Mouse (Mus musculus) left cerebral cortex, postnatal 4 days (tissue): ENCODE data around the gene Limch1. TPM values are rescaled to one million over a fixed set of nuclear protein-coding genes. Genes with fewer than 3 reads are reported as not detected.

Source experiments
- DNase-seq: peaks from one replicate; pipeline ENCODE4 v3.0.0-alpha.2; 2022
- intact Hi-C: fragments of 180-260 bp; cut with DNase I; formaldehyde crosslinking; loops from one replicate; pipeline ENCODE4 v1.15.1; 2025
- total RNA-seq, 2 experiments: library from RNA; stranded (reverse); gene quantifications; 2 replicates each; pipeline ENCODE4 v1.2.3; 2021

Gene Limch1
- total RNA-seq, 2 experiments from 2014 or later: 203 to 223 TPM

DNA sequence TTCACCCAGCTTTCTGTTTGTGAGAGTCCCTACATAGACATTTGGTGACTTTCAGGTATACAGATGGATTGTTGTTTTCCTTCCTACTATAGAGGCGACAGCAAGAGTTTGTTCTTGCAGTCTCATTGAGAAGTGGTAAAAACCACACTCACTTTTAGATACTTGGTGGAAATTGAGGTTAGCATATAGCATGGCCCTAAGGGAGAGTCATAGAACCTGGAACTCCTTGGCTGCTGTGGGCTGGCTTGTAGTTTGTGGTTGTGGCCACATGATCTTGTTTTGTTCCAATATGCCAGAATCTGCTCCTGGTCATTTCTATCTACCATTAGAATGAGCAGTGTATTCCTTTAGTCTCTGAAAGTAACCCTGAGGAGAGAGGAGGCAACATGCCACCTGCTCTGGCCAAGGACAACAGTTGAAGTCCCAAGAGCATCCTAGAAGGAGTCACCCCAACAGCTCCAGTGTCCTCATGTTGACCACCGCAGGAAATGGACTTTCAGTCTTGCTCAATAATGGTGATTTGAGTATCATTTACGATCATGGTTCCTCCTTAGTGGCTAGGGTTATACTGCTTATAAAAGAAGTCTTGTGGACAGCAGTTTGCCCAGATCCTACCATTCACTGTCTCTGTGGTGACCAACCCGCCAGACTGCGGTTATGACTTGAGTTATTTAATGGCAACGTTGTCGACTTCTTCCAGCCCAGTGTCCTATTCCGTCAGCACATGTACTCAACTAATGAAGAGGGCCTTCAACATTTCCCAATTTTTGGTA, 71.7 kb downstream of the Limch1 start:
- no peak for DNase-seq

DNA sequence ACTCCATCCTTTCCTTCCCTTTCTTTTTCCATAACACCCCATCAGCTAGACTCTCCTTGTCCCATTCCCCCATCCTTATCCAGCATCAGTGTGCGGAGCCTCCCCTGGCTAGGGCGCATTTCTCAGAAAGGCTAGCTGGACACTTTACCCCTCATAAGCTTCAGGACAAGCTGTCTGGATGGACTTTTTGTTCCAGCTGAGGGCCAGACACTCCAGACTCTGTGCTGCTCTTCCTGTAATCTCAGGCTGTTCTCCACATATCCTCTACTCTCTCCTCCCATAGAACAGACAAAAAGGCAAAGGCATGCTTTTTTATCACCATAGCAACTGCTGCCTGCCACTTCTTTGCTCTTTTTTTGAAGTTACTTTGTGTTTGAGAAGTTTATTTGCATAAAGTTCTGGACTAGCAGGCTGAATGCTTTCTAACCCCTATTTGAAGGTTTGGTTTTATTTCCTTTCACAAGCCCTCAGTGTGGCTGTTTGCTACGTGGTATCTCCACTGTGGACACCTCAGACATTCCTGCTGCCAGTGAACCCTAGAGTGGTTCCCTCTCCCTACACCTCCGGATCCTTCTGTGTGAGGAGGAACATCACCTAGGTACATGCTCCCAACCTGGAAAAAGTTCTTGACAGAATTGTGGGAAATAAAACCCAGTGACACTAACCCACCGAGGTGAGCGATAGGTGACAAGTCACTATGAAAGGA, 77.0 kb downstream of the Limch1 start:
- intact Hi-C loops: no loop called here
- no peak for DNase-seq

More for the DNA sequence above, 71.7 kb downstream of the Limch1 start:
- intact Hi-C loops: no loop called here

DNA sequence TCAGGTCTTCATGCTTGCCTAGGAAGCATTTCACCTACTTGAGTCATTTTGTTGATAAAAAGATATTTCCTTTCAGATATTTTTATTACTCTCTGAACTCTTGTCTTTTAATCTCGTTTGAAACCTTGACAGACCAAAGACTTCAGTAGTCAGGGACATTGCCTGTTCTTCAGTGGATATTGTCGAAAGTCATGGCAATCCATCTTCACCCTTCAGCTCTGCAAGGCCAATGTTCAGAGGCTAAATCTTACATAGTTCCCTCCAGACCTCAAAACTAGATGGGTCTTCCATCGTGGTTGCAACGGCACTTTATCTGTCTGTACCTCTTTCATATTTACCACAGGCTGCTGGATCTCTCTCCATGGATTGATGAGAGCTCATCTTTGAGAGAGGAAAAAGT, 80.0 kb downstream of the Limch1 start:
- intact Hi-C loops: no loop called here
- no peak for DNase-seq

DNA sequence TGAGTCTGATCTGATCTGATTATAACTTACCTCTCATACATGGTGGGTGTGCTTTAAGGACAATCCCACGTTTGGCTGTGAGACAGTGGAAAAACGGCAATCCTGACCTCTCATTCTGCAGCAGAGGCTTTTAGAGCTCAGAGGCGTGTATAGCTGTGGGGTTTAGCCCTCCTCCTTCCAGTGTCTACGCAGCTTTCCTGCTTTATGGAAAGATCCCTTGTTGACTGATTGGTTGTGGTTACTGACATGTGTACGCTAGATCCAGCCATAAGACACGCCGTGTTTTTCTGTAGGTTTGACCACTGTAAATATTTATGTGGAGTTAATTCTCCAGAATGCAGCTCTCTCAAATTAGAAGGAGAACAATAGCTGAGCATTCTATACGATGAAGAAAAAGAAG, 81.2 kb downstream of the Limch1 start:
- no peak for DNase-seq
- intact Hi-C loops: no loop called here

DNA sequence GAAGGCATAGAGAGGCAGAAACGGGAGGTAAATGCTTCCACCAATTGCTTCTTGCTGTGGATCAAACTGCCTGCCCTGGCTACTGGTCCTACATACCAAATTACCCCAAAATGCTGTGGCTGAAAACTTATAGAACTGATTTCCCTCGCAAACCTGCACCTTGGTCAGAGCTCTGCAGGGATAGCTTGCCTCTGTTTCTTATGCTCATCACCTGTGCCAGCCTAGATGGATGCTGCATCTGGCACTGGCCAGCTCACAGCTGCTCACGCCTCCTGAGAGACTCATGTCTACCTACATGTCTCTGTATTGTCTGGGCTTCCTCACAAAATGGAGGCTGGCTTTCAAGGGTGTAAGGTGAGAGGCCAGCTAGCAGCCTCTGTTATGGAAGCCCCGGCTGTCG, 83.9 kb downstream of the Limch1 start:
- no peak for DNase-seq
- intact Hi-C loops: no loop called here

DNA sequence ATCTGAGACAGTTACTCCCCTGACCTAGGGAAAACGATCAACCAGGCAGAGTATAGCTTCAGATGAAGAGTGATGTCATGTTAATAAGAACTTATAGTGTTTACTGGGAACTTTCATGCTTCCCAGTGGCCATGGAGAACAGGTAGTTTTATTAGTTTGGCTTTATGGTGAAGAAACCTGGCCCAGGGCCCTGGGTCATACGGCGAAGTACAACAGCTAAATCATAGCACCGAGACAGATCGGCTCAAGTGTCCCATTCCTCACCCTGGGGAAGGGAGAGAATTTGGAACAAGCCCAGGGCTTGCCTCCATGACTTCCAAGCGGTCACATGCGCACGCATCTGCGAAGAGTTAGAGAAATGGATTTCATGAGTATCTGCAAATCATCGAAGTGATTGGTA, 84.6 kb downstream of the Limch1 start:
- DNase-seq: no peak
- intact Hi-C loops: no loop called here

DNA sequence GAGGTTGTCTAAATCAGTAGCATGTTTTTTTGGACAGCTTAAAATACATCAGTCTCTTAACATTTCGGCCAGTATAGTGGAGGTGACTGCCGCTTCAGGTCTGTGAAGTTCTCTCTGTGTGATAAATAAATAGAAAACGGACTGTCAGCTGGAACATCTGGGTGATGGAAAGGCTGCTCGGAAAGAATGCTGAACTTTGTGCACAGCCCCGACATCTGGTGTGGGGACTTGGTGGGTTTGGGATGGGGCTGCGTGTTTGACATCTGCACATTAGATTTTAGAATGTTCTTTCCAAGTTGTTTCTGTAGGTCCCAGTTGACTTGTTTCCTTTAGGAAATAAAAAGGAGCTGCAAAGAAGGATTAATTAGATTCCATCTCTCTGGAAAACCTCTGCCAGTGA, 89.1 kb downstream of the Limch1 start:
- intact Hi-C loops: no loop called here
- no peak for DNase-seq

DNA sequence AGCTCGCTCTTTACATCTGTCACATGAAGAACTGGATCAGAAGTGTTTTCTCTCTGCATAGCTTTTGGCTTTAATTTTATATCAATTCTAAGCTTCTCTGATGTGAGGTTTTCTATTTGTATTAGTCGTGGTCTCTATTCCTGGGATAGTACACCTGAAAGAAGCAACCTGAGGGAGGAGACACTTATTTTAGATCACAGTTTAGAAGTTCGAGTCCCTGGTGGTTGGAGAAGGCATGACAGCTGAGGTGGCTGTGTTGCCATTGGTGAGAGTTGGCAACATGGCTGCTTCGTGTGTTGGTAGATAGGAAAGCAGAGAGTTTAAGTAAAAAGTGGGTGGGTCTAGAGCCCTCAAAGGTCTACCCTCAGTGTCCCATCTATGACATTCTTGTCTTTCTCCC, 91.3 kb downstream of the Limch1 start:
- intact Hi-C loops: no loop called here
- no peak for DNase-seq

DNA sequence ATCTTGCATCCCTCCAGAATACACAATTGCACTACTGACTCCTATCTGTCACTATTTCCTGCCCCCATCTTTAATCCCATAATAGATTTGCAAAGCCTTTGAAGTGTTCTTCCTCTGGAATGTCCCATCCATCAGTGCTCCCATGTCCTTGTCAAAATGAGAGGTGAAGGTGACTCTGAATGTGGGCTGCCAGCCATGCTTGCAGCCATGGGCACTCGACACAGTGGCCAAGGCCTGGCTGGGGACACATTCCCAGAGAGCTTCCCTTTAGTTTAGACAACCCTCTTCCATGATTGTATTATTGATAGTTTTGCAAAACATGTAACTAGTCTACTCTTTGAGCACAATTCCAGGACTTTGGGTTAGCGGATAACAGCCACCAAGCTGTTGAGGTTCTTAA, 96.3 kb downstream of the Limch1 start:
- no peak for DNase-seq
- intact Hi-C loops: no loop called here

DNA sequence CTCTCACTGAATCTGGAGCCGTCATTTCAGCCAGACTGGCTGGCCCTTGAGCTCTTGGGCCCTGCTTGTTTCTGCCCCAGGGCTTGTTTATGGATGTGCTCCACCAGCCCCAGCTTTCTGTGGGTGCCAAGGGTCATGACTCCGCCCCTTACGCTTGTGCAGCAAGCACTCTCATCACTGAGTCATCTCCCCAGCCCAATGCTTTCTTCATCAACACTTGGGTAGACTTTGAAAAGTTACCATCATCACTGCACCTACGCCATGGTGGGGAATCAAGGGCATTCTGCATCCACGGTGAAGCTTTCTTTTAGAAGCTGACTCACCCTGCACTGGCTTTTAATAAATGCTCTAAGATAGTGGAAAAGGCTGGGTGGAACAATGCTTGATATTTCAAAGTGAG, 97.1 kb downstream of the Limch1 start:
- no peak for DNase-seq
- intact Hi-C loops: no loop called here

DNA sequence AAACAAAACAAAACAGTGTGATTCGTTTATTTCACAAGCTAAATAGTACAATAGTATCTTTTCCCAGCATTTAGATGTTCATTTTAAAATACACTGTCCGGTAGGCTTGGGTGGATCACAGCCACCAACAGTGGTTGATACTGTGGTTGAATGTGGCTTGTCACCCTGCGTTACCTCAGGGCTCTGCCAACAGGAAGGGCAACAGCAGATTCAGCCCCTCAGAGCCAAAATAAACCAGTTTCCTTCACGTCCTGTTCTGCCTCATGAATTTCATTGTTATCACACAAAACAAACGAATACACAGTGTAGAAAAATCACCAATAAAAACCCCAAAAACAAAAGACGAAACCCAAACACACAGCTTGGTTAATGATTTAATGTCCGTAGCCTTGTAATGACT, 102.5 kb downstream of the Limch1 start:
- intact Hi-C loops: no loop called here
- no peak for DNase-seq

DNA sequence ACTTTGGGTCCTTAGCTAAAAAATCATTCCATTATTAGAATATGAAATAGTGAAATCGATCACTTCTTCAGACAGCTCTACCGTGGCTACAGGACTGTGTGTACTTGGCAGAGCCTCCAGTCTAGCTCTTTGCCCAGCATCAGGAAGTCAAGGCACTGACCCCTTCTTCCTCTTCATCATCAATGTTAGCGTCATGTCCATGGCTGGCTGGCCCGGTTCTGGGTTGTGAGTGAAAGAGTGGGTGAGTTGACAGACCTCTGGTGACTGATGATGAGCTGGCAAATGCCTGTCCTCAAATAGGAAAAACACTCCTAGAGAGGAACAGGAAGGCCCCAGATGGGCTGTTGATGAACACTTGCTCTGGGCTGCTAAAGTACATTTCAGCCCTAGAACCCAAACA, 103.5 kb downstream of the Limch1 start:
- intact Hi-C loops: no loop called here
- DNase-seq: no peak

DNA sequence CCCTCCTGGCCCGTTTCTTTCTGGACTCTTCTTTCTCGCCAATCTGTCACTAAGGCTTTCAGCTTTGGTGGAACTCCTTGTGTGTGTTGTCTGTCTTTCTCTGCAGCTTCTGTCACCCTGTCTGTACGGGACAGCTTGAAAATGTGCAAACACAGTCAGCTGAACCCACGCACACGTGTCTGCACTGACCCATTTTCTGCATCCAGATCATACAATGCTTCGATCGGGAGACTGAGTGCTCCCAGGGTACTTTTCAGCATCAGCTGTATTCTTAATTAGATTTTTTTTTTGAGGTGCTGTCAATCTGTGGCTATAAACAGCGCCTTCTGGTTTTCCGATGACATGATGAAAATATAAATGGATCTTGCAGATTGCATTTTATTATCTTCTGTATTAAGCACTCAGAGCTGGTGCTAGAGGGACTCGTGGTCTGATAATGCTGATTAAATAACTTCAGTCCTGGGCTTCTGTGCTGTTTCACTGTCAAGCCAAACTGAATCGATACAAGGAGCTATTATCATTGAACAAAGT, 105.2 kb downstream of the Limch1 start:
- intact Hi-C loops: no loop called here

DNA sequence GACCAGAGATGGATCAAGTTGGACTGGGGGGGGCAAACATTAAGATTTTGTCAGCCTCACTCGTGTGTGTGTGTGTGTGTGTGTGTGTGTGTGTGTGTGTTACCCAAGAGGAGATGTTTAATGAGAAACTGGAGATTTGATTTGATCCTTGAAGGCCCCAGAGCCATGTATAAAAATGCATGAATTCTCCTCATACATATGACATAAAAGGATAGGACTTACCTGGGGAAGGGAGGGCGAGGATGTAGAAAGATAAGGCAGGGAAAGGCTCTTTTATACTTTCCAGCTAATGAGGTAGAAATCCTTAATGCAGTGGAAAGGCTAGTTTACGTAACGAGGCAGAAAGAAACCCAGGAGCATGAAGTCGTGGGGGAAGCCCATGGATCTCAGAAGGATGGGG, 106.1 kb downstream of the Limch1 start:
- DNase-seq: no peak
- intact Hi-C loops: no loop called here

More for the DNA sequence above, 105.2 kb downstream of the Limch1 start:
- DNase-seq: no peak

DNA sequence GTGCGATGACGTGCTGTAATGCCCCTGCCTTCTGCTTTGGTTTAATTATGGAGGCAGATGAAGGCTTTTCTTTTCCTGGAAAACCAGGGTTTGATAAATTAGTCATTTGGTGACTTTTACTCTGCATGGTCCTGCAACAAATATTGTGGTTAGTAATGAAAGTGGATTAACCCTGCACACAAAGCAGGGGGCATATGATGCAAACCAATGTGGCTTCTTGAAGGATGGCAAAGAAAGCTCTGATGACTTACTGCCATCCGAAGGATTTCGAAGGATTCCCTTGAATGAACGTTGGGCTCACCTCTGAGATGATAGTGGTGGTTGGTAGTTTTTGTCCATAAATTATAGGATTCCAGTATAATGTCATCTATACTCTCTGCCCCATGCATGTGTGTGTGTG, 108.6 kb downstream of the Limch1 start:
- intact Hi-C loops: no loop called here
- no peak for DNase-seq

DNA sequence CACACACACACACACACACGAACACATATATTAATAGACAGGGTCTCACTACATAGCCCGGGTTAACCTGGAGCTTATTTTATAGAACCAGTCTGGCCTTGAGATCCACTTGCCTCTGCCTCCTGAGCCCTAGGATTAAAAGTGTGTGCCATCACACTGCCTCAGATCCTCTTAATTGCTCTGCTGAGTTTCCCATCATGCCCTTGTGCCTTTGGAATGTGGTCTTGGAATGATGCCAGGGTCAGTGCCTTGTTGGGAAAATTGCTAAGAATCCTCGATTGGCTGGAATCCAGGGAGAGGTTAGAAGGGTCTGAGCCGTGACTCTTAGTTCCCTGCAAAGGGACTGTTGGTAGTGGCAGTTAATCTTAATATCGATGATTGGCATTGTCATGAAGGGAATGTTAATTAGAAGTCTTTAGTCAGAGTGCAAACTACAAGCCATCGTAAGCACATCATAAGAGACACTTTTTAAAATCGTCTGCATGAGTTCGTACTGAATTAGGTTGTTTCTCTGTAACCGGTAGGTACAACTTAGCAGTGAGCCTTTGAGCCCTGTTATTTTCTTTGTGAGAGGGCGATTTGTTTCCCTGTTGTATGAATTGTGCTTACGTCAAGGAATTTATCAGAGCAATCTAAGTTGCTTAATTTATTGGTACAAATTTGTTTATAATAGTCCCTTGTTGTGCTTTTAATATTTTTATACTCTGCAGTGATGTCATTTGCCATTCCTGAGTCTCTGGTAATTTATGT, 109.9 kb downstream of the Limch1 start:
- intact Hi-C loops: no loop called here
- DNase-seq: no peak

DNA sequence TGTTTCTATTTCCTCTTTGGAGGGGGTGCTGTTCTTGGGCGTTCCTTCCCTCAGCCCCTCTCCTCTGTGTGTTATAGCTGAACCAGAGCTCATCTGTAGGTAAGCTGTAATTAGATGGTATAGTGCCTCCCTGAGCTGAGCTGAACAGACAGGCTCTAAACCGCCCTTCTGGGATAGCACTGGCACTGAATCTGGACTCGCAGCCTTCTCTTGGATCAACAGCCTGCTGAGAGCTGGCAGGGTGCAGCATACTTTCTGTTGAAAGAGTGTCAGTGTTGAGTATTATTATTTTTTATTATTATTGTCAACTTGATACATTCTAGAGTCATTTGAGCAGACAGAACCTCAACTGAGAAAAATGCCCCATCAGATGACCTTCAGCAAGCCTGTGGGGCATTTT, 113.9 kb downstream of the Limch1 start:
- DNase-seq: peak; percentile 41
- intact Hi-C loops: no loop called here

DNA sequence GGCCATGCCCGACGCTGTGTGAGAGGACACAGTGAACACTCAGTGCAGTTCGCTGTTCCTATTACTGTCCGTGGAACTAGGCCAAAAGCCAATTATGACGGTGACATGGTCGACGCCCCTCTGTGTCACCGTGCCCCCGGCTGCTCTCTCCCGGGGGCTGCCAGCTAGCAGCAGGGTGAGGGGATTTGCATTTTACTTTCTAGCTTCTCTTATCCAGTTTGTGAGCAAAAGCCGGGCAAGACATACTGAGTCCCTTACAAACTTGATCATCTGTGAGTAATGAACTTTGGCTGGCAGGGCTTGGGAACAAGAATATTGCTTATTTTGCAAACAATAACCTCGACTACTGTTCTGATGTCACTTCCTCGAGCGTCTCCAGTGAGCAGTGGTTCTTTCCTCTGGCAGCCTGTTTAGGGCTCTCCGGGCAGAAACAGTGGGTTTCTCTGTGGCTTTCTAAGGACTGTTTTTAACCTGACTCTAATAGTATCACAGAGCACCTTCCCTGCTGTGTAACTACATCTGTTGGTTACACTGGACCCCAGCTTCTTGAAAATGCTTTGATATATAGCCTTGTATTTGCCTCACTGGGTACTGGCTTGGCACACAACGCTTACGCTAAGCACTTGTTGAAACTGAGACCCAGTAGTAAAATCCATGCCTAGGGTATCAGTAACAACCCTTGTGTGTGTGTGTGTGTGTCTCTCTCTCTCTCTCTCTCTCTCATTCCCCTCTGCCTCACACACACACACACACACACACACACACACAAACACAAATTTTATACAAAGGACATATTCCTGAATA, 115.8 kb downstream of the Limch1 start:
- peak; percentile 70 for DNase-seq
- intact Hi-C loops: no loop called here

DNA sequence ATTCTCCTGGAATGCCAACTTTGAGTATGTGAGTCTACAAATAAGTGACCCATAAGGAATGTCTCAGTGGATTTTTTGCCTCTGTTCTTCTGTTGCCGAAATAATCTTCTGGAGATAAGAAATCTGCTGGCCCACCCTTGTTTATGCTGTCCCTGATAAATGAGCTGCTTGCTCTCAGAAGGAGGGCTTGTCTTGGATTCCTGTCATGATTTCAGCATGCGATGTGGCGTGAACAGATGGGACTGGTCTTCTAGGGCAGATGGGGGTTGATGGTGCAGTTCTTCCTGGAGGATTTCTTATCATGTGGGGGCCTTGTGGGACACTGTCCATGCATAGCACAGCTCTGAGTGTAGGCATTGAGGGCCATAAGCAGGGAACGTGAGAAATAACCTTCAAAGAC, 116.5 kb downstream of the Limch1 start:
- intact Hi-C loops: no loop called here

DNA sequence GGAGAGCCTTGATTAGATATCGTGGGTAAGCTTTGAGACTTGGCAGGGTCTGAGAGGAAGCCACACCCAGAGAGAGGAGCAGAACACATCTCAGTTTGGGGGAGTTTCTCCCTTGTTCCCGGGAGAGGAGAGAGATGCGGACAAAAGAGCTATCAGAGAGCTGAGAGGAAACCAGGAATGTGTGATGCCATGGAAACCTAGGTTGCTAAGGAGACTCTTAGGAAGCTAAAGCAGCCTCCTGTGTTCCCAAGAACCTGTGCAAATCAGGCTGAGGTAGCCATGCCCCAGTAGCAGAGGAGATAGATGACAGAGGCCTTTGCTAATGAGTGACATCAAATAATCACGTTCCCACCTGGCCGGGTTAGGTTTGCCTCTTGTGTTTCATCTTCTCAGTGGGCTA, 119.6 kb downstream of the Limch1 start:
- DNase-seq: no peak
- intact Hi-C loops: no loop called here

More for the DNA sequence above, 116.5 kb downstream of the Limch1 start:
- DNase-seq: no peak

DNA sequence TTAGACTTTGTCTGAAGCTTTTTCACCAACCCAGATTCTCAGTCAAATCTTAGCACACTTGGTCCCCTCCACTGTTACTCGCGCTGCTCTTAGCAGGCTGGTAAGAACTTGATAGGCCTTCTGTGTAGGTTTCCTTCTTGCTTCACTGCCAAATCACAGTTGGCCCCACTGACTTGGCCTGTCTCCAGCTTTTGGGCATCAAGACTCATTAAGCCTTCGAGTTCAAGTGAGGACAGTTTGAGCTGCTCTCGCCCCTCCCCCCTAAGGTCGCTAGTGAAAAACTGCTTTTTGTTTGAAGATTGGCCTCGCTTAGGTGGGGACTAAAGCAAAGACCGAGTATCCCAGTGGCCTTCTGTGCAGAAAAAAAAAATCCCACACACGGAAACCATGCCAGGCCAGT, 120.4 kb downstream of the Limch1 start:
- peak; percentile 89 for DNase-seq
- intact Hi-C loops: no loop called here
